Mouse (Mus musculus): ENCODE data around the gene Gm20388. TPM values are rescaled to one million over a fixed set of nuclear protein-coding genes. Genes with fewer than 3 reads are reported as not detected.

The Gm20388 gene
- polyA plus RNA-seq, 2 experiments: 8.5 TPM; not detected in 1

- Histone ChIP-seq H3K27me3 (ENCODE audit: control insufficient read depth, insufficient read depth, low read length) (no peaks in the 10 kb centered on the region), H3K27ac (no peak overlapping the region), H3K9me3 (ENCODE audit: control insufficient read depth, low read length) (no peaks in the 10 kb centered on the region), H3K4me3 (ENCODE audit: insufficient read depth in 1 of 2, low read depth in 2 of 2, low read length in 2 of 2) (no peak overlapping the region), H3K4me1 (replicated peaks; ENCODE audit: control insufficient read depth in 2 of 2, insufficient read depth in 2 of 2, low read length in 1 of 2) (no peaks in the 10 kb centered on the region), H3K36me3 (replicated peaks; ENCODE audit: control insufficient read depth, insufficient read depth, low read depth) (no peaks in the 10 kb centered on the region), H3K9ac (replicated peaks) (no peak overlapping the region), H3K4me2 (ENCODE audit: low read depth) (no peak overlapping the region)
- TF ChIP-seq EP300 (IDR thresholded peaks at IDR 0.05; ENCODE audit: low read depth) (no peak), CTCF (IDR thresholded peaks at IDR 0.05; ENCODE audit: low read depth) (no peak)
- no peak for ATAC-seq (ENCODE audit: insufficient read depth)
- WGBS (ENCODE audit: insufficient replicate concordance): 48% methylated on average over 5 of the region's 5 CpGs
- DNase-seq (ENCODE audit: low read depth in 3 of 3, low spot score in 3 of 3): no peak
These were observed 3837.1 kb downstream of the Gm20388 start for GRCm38 (mm10) chr8:123747772-123748171.

DNA sequence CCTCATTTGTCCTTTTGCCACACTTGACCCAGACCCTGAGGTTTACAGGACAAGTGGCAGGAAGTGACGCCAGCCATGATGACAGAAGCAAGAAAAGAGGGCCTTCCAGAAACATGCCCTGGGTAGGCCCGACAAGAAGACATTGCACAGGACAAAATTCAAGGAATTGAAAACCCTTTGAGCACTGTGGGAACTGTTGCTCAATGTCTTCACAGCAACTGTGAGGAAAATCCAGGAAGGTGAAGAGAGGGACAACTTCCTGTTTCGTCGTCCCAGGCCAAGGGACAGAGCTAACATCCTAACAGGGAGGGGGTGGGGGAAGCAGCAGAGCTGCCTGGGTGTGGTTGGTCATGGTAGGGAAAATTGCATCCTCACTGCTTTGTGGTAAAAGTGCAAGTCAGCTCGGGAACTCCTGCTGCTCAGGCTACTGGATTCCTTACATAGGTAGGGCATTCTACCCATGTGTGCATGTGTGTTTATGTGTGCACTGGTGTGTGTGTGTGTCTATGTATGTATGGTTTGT, 3839.6 kb downstream of the Gm20388 start:
- ATAC-seq (ENCODE audit: insufficient read depth) (no peak), DNase-seq (ENCODE audit: low read depth in 3 of 3, low spot score in 3 of 3) (no peak)
- Histone ChIP-seq H3K4me2 (ENCODE audit: low read depth) (no peak overlapping the region), H3K4me3 (ENCODE audit: insufficient read depth in 1 of 2, low read depth in 2 of 2, low read length in 2 of 2) (no peak overlapping the region), H3K9ac (replicated peaks) (no peak overlapping the region), H3K4me1 (replicated peaks; ENCODE audit: control insufficient read depth in 2 of 2, insufficient read depth in 2 of 2, low read length in 1 of 2) (0 out of 4 replicates have a peak, but pooled peaks cover 0 to 3% of the 10 kb centered on the region in 2 experiments), H3K9me3 (ENCODE audit: control insufficient read depth, low read length) (no peaks in the 10 kb centered on the region), H3K36me3 (replicated peaks; ENCODE audit: control insufficient read depth, insufficient read depth, low read depth) (no peaks in the 10 kb centered on the region), H3K27me3 (ENCODE audit: control insufficient read depth, insufficient read depth, low read length) (no peaks in the 10 kb centered on the region), H3K27ac (no peak overlapping the region)
- TF ChIP-seq EP300 (IDR thresholded peaks at IDR 0.05; ENCODE audit: low read depth): no peak
- TF ChIP-seq CTCF (IDR thresholded peaks at IDR 0.05; ENCODE audit: low read depth): no peak
- WGBS (ENCODE audit: insufficient replicate concordance): 17% methylated on average over 5 of the region's 5 CpGs

- TF ChIP-seq CTCF (IDR thresholded peaks at IDR 0.05; ENCODE audit: low read depth) (no peak), EP300 (IDR thresholded peaks at IDR 0.05; ENCODE audit: low read depth) (no peak)
- WGBS (ENCODE audit: insufficient replicate concordance): 61% methylated on average over 13 of the region's 13 CpGs
- H3K4me2 ChIP-seq (ENCODE audit: low read depth): no peak overlapping the region
- no peaks in the 10 kb centered on the region for H3K36me3 ChIP-seq (replicated peaks; ENCODE audit: control insufficient read depth, insufficient read depth, low read depth)
- DNase-seq (ENCODE audit: low read depth in 3 of 3, low spot score in 3 of 3) (no peak), ATAC-seq (ENCODE audit: insufficient read depth) (no peak)
- 0 out of 4 replicates have a peak, but pooled peaks cover 0 to 3% of the 10 kb centered on the region in 2 experiments for H3K4me1 ChIP-seq (replicated peaks; ENCODE audit: control insufficient read depth in 2 of 2, insufficient read depth in 2 of 2, low read length in 1 of 2)
- H3K4me3 ChIP-seq (ENCODE audit: insufficient read depth in 1 of 2, low read depth in 2 of 2, low read length in 2 of 2): no peak overlapping the region
- H3K9ac ChIP-seq (replicated peaks): no peak overlapping the region
- no peak overlapping the region for H3K27ac ChIP-seq
- no peaks in the 10 kb centered on the region for H3K9me3 ChIP-seq (ENCODE audit: control insufficient read depth, low read length)
- no peaks in the 10 kb centered on the region for H3K27me3 ChIP-seq (ENCODE audit: control insufficient read depth, insufficient read depth, low read length)
These were observed 3842.3 kb downstream of the Gm20388 start for GRCm38 (mm10) chr8:123752773-123753468.

GRCm38 (mm10) chr8:123753604-123754375, 3843.1 kb downstream of the Gm20388 start:
- Histone ChIP-seq H3K9ac (replicated peaks) (no peak overlapping the region), H3K36me3 (replicated peaks; ENCODE audit: control insufficient read depth, insufficient read depth, low read depth) (no peaks in the 10 kb centered on the region), H3K4me1 (replicated peaks; ENCODE audit: control insufficient read depth in 2 of 2, insufficient read depth in 2 of 2, low read length in 1 of 2) (0 out of 4 replicates have a peak, but pooled peaks cover 0 to 3% of the 10 kb centered on the region in 2 experiments), H3K4me2 (ENCODE audit: low read depth) (0 out of 2 replicates have a peak overlapping the region, but pooled peaks have one; percentile 4), H3K4me3 (ENCODE audit: insufficient read depth in 1 of 2, low read depth in 2 of 2, low read length in 2 of 2) (no peak overlapping the region), H3K9me3 (ENCODE audit: control insufficient read depth, low read length) (no peaks in the 10 kb centered on the region), H3K27me3 (ENCODE audit: control insufficient read depth, insufficient read depth, low read length) (no peaks in the 10 kb centered on the region), H3K27ac (no peak overlapping the region)
- WGBS (ENCODE audit: insufficient replicate concordance): 17% methylated on average over 18 of the region's 18 CpGs
- ATAC-seq (ENCODE audit: insufficient read depth) (no peak), DNase-seq (ENCODE audit: low read depth in 3 of 3, low spot score in 3 of 3) (no peak)
- no peak for TF ChIP-seq EP300 (IDR thresholded peaks at IDR 0.05; ENCODE audit: low read depth)
- TF ChIP-seq CTCF (IDR thresholded peaks at IDR 0.05; ENCODE audit: low read depth): no peak

Data from liver, embryonic 14.5 days (tissue).